Mouse (Mus musculus) lung, postnatal 0 days (tissue): ENCODE data around the gene Gm4565.
"Not testable (repeated sequence)": the region's sequence is repeated elsewhere in the genome, so short reads cannot be mapped to it uniquely, and the experiment has no call there.

Experiments used
- CTCF ChIP-seq: IDR thresholded peaks from 2 replicates; pipeline ENCODE4 v1.5.1; 2016; ENCODE audit warnings: antibody characterized with exemption, mild to moderate bottlenecking
- EP300 ChIP-seq: IDR thresholded peaks from 2 replicates; pipeline ENCODE4 v1.6.1; 2016; ENCODE audit warnings: antibody characterized with exemption, mild to moderate bottlenecking, control low read depth

- TF ChIP-seq CTCF, EP300: not testable (repeated sequence)
Measured at GRCm38 (mm10) chr7:22588027-22588426, at the start of gene Gm4565.
